Mouse (Mus musculus): ENCODE measurements around the gene Arih2. TPM values are rescaled to one million over a fixed set of nuclear protein-coding genes. Genes with fewer than 3 reads are reported as not detected.

Gene Arih2
- total RNA-seq (2021) (10 to 100 TPM; 42.5 to 45.5 TPM), polyA plus RNA-seq (2012; rRNA removed) (25.9 and 40.5 TPM in 2 replicates)
- long read RNA-seq, transcript Arih2-201 (16 exons, 3,924 nt) = major isoform, 11 of 25 reads
- long read RNA-seq, partial matches to known transcripts = 3 of 25 reads
- long read RNA-seq, other reads (novel, unspliced or antisense) = 9 of 25 reads

DNA sequence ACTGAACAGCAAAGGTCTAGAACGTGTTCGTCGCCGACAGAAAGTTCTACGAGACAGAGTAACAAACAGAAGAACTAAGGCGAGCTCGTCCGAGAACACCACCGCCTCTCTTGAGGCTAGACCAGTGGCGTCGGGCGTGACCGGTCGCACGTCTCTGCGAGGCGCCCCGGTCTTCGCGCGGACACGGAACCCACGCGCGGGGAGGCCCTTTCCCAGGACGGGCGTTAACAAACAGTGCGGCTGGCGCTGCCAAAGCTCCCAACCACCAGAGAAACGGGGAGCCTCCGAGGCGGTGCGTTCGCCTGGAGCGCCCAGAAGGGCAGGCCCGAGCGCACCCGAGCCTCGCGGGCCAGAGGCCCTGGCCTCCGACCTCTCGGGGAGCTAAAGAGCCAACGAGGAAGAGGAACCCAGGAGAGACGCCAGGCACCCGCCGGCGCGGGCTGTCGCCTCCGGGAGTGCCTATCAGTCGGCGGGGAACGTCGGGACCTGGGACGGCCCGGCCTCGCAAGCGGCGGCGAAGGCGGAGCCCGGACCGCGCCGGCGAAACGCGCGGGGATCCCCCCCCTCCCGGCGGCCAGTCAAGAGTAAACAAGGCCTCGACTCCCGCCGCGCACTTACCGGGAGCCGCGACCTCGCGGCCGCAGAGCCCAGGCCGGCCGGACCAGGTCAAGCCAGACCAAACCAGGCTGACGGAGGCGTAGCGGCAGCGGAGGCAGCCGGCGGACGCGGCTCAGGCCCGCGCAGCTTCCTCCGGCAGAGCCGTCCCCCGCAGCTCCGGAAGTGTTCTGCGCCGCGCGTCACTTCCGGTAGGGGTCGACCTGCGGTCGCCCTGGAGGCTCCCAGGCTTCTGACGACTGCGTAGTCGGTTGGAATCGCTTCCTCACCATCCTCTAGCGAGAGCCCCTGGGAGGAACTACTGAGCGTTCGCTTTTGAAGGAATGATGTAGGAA is at the start of gene Arih2:
Arih2 (minus strand) TSS at position 776 of the 950 bp plus-strand sequence.
- Histone ChIP-seq H3K27me3 (ENCODE audit: control insufficient read depth, insufficient read depth, low read length) (no peaks in the 10 kb centered on the region), H3K27ac (peak within 1 kb of the TSS; percentile 99), H3K4me1 (ENCODE audit: control insufficient read depth, insufficient read depth, low read length) (peaks cover 10% of the 10 kb centered on the region), H3K4me3 (peak within 1 kb of the TSS; percentile 87), H3K79me2 (replicated peaks; ENCODE audit: control insufficient read depth, insufficient read depth, low read length) (peaks cover 8% of the 10 kb centered on the region), H3K36me3 (ENCODE audit: control insufficient read depth, insufficient read depth, low read length) (peaks cover 12% of the 10 kb centered on the region), H3K9ac (ENCODE audit: low read depth, low read length) (peak within 1 kb of the TSS; percentile 99)
- intact Hi-C loops (cut with DNase I) = loop anchor here (5.0 kb wide), 2 partner anchors 43 to 72 kb away; partner anchors contain the start of gene Wdr6
- TF ChIP-seq EP300 (IDR thresholded peaks at IDR 0.05; ENCODE audit: insufficient read depth, low read depth, low read length) = peak; percentile 66; the same call in 1 of the 2 replicates
- peak; percentile 98 for TF ChIP-seq POLR2A (IDR thresholded peaks at IDR 0.05; ENCODE audit: insufficient read depth, low read depth, low read length)
- TF ChIP-seq CTCF (IDR thresholded peaks at IDR 0.05) = peak; percentile 20; the same call in 1 of the 2 replicates
- WGBS = under 1% methylated on average over 112 of the region's 112 CpGs
- peak; percentile 96 for DNase-seq

DNA sequence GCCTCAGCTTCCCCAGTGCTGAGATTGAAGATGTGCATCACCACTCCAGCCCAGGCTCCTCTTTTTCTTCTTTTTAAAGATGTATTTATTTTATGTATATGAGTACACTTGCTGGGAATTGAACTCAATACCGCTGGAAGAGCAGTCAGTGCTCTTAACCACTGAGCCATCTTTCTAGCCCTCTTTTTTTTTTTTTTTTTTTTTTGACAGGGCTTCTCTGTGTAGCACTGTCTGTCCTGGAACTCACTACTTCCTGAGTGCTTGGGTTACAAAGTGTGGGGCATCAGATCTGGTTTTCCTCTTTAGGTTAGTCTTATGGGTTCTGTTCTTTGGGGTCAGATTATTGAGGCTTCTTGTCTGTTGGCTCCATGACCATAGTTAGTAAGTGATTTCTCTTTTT is 45.3 kb upstream of the Arih2 start:
- peaks cover 5% of the 10 kb centered on the region; the same call in 1 of the 2 replicates for H3K4me1 ChIP-seq (ENCODE audit: control insufficient read depth, insufficient read depth, low read length)
- peaks cover 3% of the 10 kb centered on the region for H3K79me2 ChIP-seq (replicated peaks; ENCODE audit: control insufficient read depth, insufficient read depth, low read length)
- H3K27me3 ChIP-seq (ENCODE audit: control insufficient read depth, insufficient read depth, low read length) = no peaks in the 10 kb centered on the region
- peaks cover 2% of the 10 kb centered on the region; the same call in 1 of the 2 replicates for H3K36me3 ChIP-seq (ENCODE audit: control insufficient read depth, insufficient read depth, low read length)
- no peak overlapping the region for H3K9ac ChIP-seq (ENCODE audit: low read depth, low read length)
- no peak for DNase-seq
- H3K4me3 ChIP-seq = no peak overlapping the region
- no peak for TF ChIP-seq CTCF (IDR thresholded peaks at IDR 0.05)
- TF ChIP-seq POLR2A (IDR thresholded peaks at IDR 0.05; ENCODE audit: insufficient read depth, low read depth, low read length) = no peak
- TF ChIP-seq EP300 (IDR thresholded peaks at IDR 0.05; ENCODE audit: insufficient read depth, low read depth, low read length) = no peak
- 81% methylated on average over 1 of the region's 1 CpGs for WGBS
- intact Hi-C loops (cut with DNase I) = loop anchor here (5.0 kb wide), 1 partner anchor 47 kb away; the partner anchor contains the start of gene Arih2
- no peak overlapping the region for H3K27ac ChIP-seq

- Histone ChIP-seq H3K79me2 (replicated peaks; ENCODE audit: control insufficient read depth, insufficient read depth, low read length) (peaks cover 3% of the 10 kb centered on the region), H3K36me3 (ENCODE audit: control insufficient read depth, insufficient read depth, low read length) (peaks cover 2% of the 10 kb centered on the region; the same call in 1 of the 2 replicates), H3K27ac (no peak overlapping the region), H3K4me1 (ENCODE audit: control insufficient read depth, insufficient read depth, low read length) (peaks cover 5% of the 10 kb centered on the region; the same call in 1 of the 2 replicates), H3K27me3 (ENCODE audit: control insufficient read depth, insufficient read depth, low read length) (no peaks in the 10 kb centered on the region), H3K4me3 (no peak overlapping the region; the same call in 1 of the 2 replicates), H3K9ac (ENCODE audit: low read depth, low read length) (no peak overlapping the region)
- no peak for TF ChIP-seq EP300 (IDR thresholded peaks at IDR 0.05; ENCODE audit: insufficient read depth, low read depth, low read length)
- no peak for TF ChIP-seq CTCF (IDR thresholded peaks at IDR 0.05)
- TF ChIP-seq POLR2A (IDR thresholded peaks at IDR 0.05; ENCODE audit: insufficient read depth, low read depth, low read length) = no peak
- intact Hi-C loops (cut with DNase I) = loop anchor here (5.0 kb wide), 1 partner anchor 47 kb away; the partner anchor contains the start of gene Arih2
- DNase-seq = no peak
- WGBS = 86% methylated on average over 4 of the region's 4 CpGs
Measured at GRCm38 (mm10) chr9:108693946-108694345, 44.8 kb upstream of the Arih2 start.

DNA sequence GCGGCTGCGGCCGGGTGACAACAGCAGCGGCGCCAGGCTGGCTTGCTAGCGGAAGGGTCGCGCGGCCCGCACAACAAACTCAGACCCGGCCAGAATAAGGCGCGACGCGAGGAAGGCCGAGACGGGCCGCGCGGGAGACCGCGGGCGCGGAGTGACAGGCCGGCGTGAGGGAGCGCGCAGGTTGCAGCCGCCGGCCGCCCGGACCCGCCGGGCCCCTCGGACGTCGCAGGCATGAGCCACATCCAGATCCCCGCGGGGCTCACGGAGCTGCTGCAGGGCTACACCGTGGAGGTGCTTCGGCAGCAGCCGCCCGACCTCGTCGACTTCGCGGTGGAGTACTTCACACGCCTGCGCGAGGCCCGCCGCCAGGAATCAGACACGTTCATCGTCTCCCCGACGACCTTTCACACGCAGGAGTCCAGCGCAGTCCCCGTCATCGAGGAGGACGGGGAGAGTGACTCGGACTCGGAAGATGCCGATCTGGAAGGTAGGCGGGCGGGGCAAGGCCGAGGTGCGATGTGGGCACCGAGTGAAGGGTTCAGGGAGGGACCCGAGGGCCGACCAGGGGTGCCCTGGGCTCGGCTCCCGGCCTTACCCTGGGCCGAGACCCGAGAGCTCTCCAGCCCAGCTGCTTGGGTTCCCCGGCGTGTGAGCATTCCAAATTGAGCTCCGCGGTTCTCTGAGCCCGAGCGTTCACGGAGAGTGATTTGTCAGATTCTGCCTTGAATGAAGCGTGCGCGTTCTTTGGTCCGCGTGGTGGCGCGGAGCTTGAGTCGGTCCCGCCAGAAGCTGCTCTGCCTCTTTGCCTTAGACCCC is 43.2 kb upstream of the Arih2 start:
- DNase-seq = peak; percentile 67 to 77
- no peaks in the 10 kb centered on the region for H3K27me3 ChIP-seq (ENCODE audit: control insufficient read depth, insufficient read depth, low read length)
- H3K4me1 ChIP-seq (ENCODE audit: control insufficient read depth, insufficient read depth, low read length) = peaks cover 5% of the 10 kb centered on the region; the same call in 1 of the 2 replicates
- TF ChIP-seq CTCF (IDR thresholded peaks at IDR 0.05) (peak; percentile 39), POLR2A (IDR thresholded peaks at IDR 0.05; ENCODE audit: insufficient read depth, low read depth, low read length) (no peak)
- H3K27ac ChIP-seq = peak overlapping the region; percentile 66
- H3K4me3 ChIP-seq = peak overlapping the region; percentile 93
- H3K36me3 ChIP-seq (ENCODE audit: control insufficient read depth, insufficient read depth, low read length) = peaks cover 2% of the 10 kb centered on the region; the same call in 1 of the 2 replicates
- WGBS = under 1% methylated on average over 92 of the region's 92 CpGs
- no peaks in the 10 kb centered on the region; the same call in 1 of the 2 replicates for H3K79me2 ChIP-seq (replicated peaks; ENCODE audit: control insufficient read depth, insufficient read depth, low read length)
- peak overlapping the region; percentile 93 for H3K9ac ChIP-seq (ENCODE audit: low read depth, low read length)
- intact Hi-C loops (cut with DNase I) = loop anchor here (5.0 kb wide), 1 partner anchor 45 kb away; the partner anchor contains the start of gene Arih2

- peak overlapping the region; percentile 93 for H3K4me3 ChIP-seq
- peak; percentile 92 to 94 for DNase-seq
- peaks cover 2% of the 10 kb centered on the region; the same call in 1 of the 2 replicates for H3K36me3 ChIP-seq (ENCODE audit: control insufficient read depth, insufficient read depth, low read length)
- TF ChIP-seq POLR2A (IDR thresholded peaks at IDR 0.05; ENCODE audit: insufficient read depth, low read depth, low read length) = 0 out of 2 replicates have a peak, but pooled peaks have one; percentile 18
- TF ChIP-seq CTCF (IDR thresholded peaks at IDR 0.05) = no peak
- H3K27me3 ChIP-seq (ENCODE audit: control insufficient read depth, insufficient read depth, low read length) = no peaks in the 10 kb centered on the region
- 3% methylated on average over 42 of the region's 42 CpGs for WGBS
- H3K9ac ChIP-seq (ENCODE audit: low read depth, low read length) = peak overlapping the region; percentile 93
- H3K4me1 ChIP-seq (ENCODE audit: control insufficient read depth, insufficient read depth, low read length) = peaks cover 5% of the 10 kb centered on the region; the same call in 1 of the 2 replicates
- intact Hi-C loops (cut with DNase I) = loop anchor here (5.0 kb wide), 1 partner anchor 45 kb away; the partner anchor contains the start of gene Arih2
- no peaks in the 10 kb centered on the region; the same call in 1 of the 2 replicates for H3K79me2 ChIP-seq (replicated peaks; ENCODE audit: control insufficient read depth, insufficient read depth, low read length)
- peak overlapping the region; percentile 77 for H3K27ac ChIP-seq
Measured at GRCm38 (mm10) chr9:108691846-108692225, 42.6 kb upstream of the Arih2 start.

Data from heart, adult 2 months (tissue).